Mouse (Mus musculus) kidney, embryonic 16.5 days (tissue): ENCODE data around the gene Ap3s2. TPM values are rescaled to one million over a fixed set of nuclear protein-coding genes. Genes with fewer than 3 reads are reported as not detected.

Source experiments
- ATAC-seq: fragments of 200-750 bp; cut with Nextera tagmentation; 2 replicates; pipeline ENCODE4 v1.8.0; 2017; ENCODE audit warnings: moderate TSS enrichment; ENCODE audit not compliant: low FRiP score, low TSS enrichment
- H3K27ac ChIP-seq: fragments of 300-500 bp; sonication (generic); 2 replicates; pipeline ENCODE4 v1.5.1; 2014; ENCODE audit warnings: low read length
- H3K27me3 ChIP-seq: fragments of 300-500 bp; sonication (generic); 2 replicates; pipeline ENCODE4 v1.6.1; 2014; ENCODE audit warnings: low read length, control low read depth, mixed read lengths; ENCODE audit not compliant: insufficient read depth
- H3K36me3 ChIP-seq: fragments of 300-500 bp; sonication (generic); 2 replicates; pipeline ENCODE4 v1.6.1; 2014; ENCODE audit warnings: low read length, control low read depth, mixed read lengths; ENCODE audit not compliant: insufficient read depth
- H3K4me1 ChIP-seq: fragments of 300-500 bp; sonication (generic); 2 replicates; pipeline ENCODE4 v1.6.1; 2014; ENCODE audit warnings: low read length, control low read depth, mixed read lengths; ENCODE audit not compliant: insufficient read depth
- H3K4me2 ChIP-seq: fragments of 300-500 bp; sonication (generic); replicated peaks from 2 replicates; pipeline ENCODE4 v1.6.1; 2014; ENCODE audit warnings: low read depth, low read length
- H3K4me3 ChIP-seq: fragments of 300-500 bp; sonication (generic); 2 replicates; pipeline ENCODE4 v1.5.1; 2014; ENCODE audit warnings: mild to moderate bottlenecking, low read length
- H3K9ac ChIP-seq: fragments of 300-500 bp; sonication (generic); replicated peaks from 2 replicates; pipeline ENCODE4 v1.6.1; 2014; ENCODE audit warnings: low read length
- H3K9me3 ChIP-seq: fragments of 300-500 bp; sonication (generic); 2 replicates; pipeline ENCODE4 v1.6.1; 2016; ENCODE audit warnings: low read length, control low read depth
- WGBS: fragments of 180-500 bp; shearing (Covaris S2); extraction: QIAGEN DNeasy Blood & Tissue Kit; methylation state at CpG from one replicate; pipeline ENCODE4 v1.1.7; 2014; 5-methylcytosine and 5-hydroxymethylcytosine counted together
- polyA plus RNA-seq: library from polyadenylated mRNA; unstranded; fragments of >200 nt; fragmentation: Nextera tagmentation; extraction: Ambion mirVana; gene quantifications from 2 replicates; pipeline ENCODE4 v1.2.1, GENCODE M21; 2015

Ap3s2 gene
- polyA plus RNA-seq, 1 experiment from 2014 or later: 32.1 TPM

DNA sequence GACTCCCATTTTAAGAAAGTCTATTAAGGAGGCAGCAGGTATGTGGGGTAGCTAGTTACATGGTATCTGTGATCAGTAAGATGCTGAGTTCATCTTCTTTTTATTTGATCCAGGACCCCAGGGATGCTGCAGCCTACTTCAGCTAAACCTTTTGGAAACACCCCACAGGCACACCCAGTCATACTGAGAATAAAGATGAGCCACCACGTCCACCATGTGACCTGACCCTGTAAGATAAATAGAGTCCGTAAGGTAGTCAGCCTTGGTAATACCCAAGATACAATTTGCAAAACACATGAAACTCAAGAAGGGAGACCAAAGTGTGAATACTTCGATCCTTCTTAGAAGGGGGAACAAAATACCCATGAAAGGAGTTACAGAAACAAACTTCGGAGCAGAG lies 64.1 kb downstream of the Ap3s2 start:
- Histone ChIP-seq H3K36me3 (no peaks in the 10 kb centered on the region), H3K4me1 (peaks cover 21% of the 10 kb centered on the region; the same call in 1 of the 2 replicates), H3K4me2 (no peak overlapping the region), H3K4me3 (no peak overlapping the region), H3K9me3 (no peaks in the 10 kb centered on the region), H3K27me3 (no peaks in the 10 kb centered on the region), H3K9ac (no peak overlapping the region), H3K27ac (no peak overlapping the region)
- no peak for ATAC-seq
- WGBS: 61% methylated on average over 4 of the region's 4 CpGs

DNA sequence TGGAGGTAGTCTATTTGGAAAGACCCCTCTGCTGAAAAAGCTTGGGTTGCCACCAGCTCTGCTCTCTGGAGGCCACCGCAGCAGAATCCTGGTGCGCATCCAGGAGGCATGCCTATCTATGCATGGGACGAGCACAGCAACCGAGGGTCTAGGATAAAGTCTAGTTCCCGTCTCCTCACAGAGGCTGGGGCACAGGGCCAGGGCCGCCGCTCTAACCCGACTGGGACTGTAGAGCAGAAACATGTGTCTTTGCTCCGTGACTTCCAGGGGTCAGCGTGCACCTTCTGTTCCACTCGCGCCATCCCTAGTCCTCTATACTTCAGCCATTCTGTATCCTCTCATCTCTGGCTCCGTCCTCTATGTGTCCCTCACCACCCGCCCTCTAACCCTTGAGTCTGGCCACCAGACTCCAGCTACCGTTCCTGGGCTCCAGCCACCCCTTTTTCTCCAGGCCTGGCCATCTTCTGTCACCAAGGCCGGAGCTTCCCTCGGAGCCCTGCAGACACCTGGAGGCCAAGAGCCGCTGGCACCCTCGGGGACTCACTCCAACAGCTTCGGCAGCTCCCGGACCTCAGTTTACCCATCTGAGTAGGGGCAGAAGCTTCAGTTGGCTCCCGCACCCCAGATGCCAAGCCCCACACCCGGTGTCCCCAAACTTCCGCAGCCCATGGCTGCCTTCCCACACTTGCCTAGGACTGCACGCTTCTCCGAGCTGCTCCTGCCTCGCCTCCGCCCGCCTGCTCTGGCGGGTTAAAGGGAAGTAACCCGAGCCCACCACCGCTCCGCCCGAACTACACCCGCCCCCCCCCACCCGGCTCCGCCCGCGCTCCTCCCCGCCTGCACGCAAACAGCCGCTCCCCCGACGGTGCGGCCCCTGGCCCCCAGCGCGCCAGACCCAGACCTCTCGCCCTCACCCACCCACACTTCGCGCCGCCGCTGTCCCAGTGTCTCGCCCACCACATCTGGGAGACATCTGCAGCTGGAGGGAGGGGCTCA lies 72.7 kb downstream of the Ap3s2 start:
- H3K27ac ChIP-seq: peak overlapping the region; percentile 76
- no peaks in the 10 kb centered on the region for H3K27me3 ChIP-seq
- no peaks in the 10 kb centered on the region for H3K36me3 ChIP-seq
- H3K9ac ChIP-seq: peak overlapping the region; percentile 76
- peak overlapping the region; percentile 78 for H3K4me2 ChIP-seq
- H3K9me3 ChIP-seq: no peaks in the 10 kb centered on the region
- peak; percentile 92 for ATAC-seq
- peak overlapping the region; percentile 58 for H3K4me3 ChIP-seq
- WGBS: 7% methylated on average over 49 of the region's 53 CpGs
- H3K4me1 ChIP-seq: peaks cover 20% of the 10 kb centered on the region

DNA sequence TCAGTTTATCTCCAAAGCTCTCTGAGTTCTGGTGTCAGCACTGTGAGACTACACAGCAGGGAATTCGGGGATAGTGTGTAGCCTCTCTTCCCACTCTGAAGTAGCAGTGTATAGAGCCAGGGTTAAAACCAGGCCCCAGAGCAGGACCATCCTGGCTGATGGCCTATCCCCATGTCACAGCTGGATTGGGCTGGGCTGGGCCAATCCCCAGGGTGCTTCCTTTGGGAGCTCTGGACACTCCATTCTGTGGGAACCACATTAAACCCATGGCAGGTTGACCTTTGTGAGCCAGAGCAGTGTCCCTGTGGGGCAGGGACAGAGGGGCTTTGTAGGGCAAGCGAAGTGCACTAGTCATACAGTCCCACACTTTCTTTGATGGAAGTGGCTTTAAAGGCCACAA lies 74.1 kb downstream of the Ap3s2 start:
- no peaks in the 10 kb centered on the region for H3K9me3 ChIP-seq
- peaks cover 30% of the 10 kb centered on the region for H3K4me1 ChIP-seq
- ATAC-seq: no peak
- no peaks in the 10 kb centered on the region for H3K27me3 ChIP-seq
- 0 out of 2 replicates have a peak, but pooled peaks cover 3% of the 10 kb centered on the region for H3K36me3 ChIP-seq
- H3K9ac ChIP-seq: no peak overlapping the region
- no peak overlapping the region for H3K27ac ChIP-seq
- WGBS: 91% methylated on average over 2 of the region's 2 CpGs
- H3K4me3 ChIP-seq: peak overlapping the region; percentile 58; the same call in 1 of the 2 replicates
- peak overlapping the region; percentile 78 for H3K4me2 ChIP-seq

DNA sequence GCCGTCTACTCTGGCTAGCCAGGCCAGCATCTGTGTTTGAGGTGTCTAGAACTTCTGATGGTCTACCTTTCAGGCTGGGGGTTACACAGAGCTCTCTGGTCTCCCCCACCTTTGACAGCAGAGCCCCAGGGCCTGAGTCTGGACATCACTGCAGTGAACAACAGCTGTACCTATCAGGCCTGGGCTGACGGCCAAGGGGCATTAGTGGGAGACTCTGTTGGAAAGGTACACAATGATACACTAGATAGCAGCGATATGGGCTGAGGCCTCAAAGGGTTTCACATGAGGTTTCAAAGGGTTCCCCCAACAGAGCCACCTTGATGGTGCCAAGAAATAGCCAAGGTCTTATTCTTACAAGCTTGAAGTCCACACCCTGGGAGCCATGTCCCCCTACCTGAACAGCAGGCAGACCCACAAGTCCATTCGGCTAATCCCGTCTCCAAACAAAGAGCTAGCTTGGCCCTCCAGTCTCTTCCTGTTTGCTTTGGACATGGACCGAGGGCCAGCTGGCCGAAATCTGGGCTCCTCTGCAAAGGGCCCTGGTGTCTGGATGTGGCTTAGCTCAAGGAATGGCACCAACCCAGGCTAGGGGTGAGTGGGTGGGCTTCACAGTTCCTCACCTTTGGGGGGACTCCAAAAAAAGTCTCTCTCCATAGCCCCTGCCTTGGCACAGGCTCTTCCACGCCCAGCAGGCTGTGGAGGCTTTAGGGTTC lies 76.2 kb downstream of the Ap3s2 start:
- H3K27ac ChIP-seq: no peak overlapping the region
- 79% methylated on average over 8 of the region's 8 CpGs for WGBS
- H3K27me3 ChIP-seq: no peaks in the 10 kb centered on the region
- ATAC-seq: no peak
- no peak overlapping the region for H3K4me3 ChIP-seq
- H3K9ac ChIP-seq: no peak overlapping the region
- H3K9me3 ChIP-seq: no peaks in the 10 kb centered on the region
- peaks cover 30% of the 10 kb centered on the region for H3K4me1 ChIP-seq
- H3K36me3 ChIP-seq: 0 out of 2 replicates have a peak, but pooled peaks cover 3% of the 10 kb centered on the region
- no peak overlapping the region for H3K4me2 ChIP-seq

DNA sequence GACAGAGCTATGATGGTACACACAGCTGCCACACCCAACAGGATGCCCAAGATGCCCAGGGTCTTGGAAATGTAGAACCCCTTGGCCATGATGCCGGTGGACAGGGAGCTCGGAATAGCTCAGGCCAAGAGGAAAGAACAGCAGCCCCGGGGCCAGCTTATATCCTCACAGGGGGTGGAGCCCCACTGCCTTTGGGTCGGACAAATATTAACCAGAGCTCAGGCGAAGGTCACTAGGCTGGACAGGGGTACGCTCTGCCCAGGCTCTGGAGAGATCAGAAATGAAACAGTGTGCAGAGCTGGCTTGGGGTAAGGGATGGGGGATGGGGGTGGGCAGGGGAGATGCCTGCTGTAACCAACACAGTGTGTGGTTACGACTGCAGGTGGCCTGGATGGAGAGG lies 78.3 kb downstream of the Ap3s2 start:
- ATAC-seq: peak; percentile 89
- Histone ChIP-seq H3K36me3 (0 out of 2 replicates have a peak, but pooled peaks cover 6% of the 10 kb centered on the region), H3K4me3 (peak overlapping the region; percentile 20; the same call in 1 of the 2 replicates), H3K27me3 (no peaks in the 10 kb centered on the region), H3K27ac (peak overlapping the region; percentile 86), H3K9me3 (no peaks in the 10 kb centered on the region), H3K9ac (no peak overlapping the region), H3K4me1 (peaks cover 22% of the 10 kb centered on the region), H3K4me2 (peak overlapping the region; percentile 26; the same call in 1 of the 2 replicates)
- 48% methylated on average over 7 of the region's 7 CpGs for WGBS

DNA sequence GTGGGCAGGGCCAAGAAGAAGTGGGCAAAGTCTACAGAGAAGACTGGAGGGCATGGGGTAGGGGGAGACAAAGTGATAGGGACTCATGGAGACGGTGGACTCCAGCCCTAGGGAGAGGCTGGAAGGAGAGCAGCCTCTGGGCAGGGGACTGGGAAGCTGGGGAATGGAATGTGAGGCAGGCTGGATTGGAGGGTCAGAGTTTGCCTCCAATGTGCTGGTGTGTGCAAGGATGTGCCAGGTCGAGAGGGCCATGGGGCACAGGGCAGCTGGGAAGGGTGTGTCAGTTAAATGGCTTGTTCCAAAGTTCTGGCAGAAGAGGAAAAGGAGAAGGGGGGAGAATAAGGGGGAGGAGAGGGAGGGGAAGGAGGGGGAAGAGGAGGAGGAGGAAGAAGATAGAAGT lies 83.2 kb downstream of the Ap3s2 start:
- Histone ChIP-seq H3K27me3 (no peaks in the 10 kb centered on the region), H3K4me3 (no peak overlapping the region), H3K4me1 (peaks cover 6% of the 10 kb centered on the region; the same call in 1 of the 2 replicates), H3K9me3 (no peaks in the 10 kb centered on the region), H3K9ac (no peak overlapping the region), H3K36me3 (0 out of 2 replicates have a peak, but pooled peaks cover 11% of the 10 kb centered on the region), H3K27ac (no peak overlapping the region), H3K4me2 (no peak overlapping the region)
- peak; percentile 66 for ATAC-seq
- 58% methylated on average over 2 of the region's 2 CpGs for WGBS

DNA sequence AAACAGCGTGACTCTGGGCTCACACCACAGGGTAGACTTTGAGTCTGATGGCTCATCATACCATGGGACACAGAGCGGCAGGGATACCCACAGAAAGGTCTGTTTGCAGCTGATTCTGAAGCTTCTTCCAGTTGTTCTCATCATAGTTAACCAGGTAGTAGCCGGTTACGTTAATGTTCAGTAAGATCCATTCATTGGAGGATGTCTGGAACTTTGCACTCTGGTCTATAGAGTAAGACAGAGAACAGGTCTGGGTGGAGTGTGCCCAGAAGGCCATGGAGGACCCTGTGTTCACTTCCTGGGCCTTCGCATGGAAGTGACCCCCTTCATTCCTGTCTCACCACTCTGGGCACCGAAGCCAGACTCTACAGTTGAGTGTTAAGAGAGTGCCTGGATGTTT lies 85.3 kb downstream of the Ap3s2 start:
- 89% methylated on average over 6 of the region's 6 CpGs for WGBS

DNA sequence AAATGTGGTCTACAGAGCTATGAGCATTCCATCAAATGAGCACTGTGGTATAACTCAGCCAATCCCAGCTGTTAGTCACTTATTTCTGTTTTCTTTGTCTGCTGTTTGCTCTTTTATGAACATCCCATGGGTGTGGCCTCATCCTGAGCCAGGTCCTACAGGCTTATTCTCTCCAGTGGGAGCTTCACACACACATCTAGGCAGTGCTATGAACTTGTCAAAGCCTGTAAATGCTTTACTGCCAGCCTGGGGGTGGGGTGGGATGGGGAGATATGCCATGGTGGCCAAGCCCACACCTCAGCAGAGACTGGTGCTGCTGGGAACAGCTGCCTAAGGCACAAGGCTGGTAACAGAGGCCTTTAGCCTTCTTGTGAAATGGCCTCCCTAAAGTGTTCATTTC lies 87.5 kb downstream of the Ap3s2 start:
- no peak for ATAC-seq
- Histone ChIP-seq H3K4me1 (0 out of 2 replicates have a peak, but pooled peaks cover 5% of the 10 kb centered on the region), H3K27ac (no peak overlapping the region), H3K9me3 (no peaks in the 10 kb centered on the region), H3K36me3 (0 out of 2 replicates have a peak, but pooled peaks cover 6% of the 10 kb centered on the region), H3K4me3 (no peak overlapping the region), H3K9ac (no peak overlapping the region), H3K4me2 (no peak overlapping the region), H3K27me3 (no peaks in the 10 kb centered on the region)

More for the DNA sequence above, 85.3 kb downstream of the Ap3s2 start:
- H3K27ac ChIP-seq: no peak overlapping the region
- no peaks in the 10 kb centered on the region for H3K27me3 ChIP-seq
- H3K4me2 ChIP-seq: no peak overlapping the region
- H3K4me1 ChIP-seq: 0 out of 2 replicates have a peak, but pooled peaks cover 5% of the 10 kb centered on the region
- H3K36me3 ChIP-seq: 0 out of 2 replicates have a peak, but pooled peaks cover 8% of the 10 kb centered on the region
- no peak overlapping the region for H3K9ac ChIP-seq
- no peak overlapping the region for H3K4me3 ChIP-seq
- H3K9me3 ChIP-seq: no peaks in the 10 kb centered on the region
- no peak for ATAC-seq

DNA sequence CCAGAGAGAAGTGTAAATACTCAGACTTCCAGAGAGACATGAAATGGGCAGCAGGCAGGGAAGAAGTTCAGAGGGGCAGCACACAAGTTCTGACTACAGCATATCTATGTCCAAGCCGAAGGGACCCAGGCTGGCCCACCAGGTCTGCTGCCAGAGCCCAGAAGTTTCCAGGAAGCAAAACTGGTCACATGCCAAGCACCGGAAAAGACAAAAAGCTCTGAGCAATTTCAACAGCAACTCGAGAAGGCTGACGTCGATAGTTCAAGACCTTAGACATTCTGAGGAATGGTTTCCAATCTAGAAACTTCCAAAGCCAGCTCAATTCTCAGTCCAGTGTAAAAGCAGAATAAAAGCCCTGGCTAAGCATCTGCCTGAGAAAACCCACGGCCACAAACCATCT lies 88.9 kb downstream of the Ap3s2 start:
- 41% methylated on average over 6 of the region's 6 CpGs for WGBS
- Histone ChIP-seq H3K36me3 (peaks cover 10% of the 10 kb centered on the region; the same call in 1 of the 2 replicates), H3K4me2 (no peak overlapping the region), H3K4me3 (no peak overlapping the region), H3K27me3 (no peaks in the 10 kb centered on the region), H3K9me3 (no peaks in the 10 kb centered on the region), H3K9ac (no peak overlapping the region), H3K4me1 (0 out of 2 replicates have a peak, but pooled peaks cover 5% of the 10 kb centered on the region), H3K27ac (peak overlapping the region; percentile 55; the same call in 1 of the 2 replicates)
- ATAC-seq: no peak
